Mouse (Mus musculus): ENCODE data around the gene Mbnl2.

Gene Mbnl2

DNA sequence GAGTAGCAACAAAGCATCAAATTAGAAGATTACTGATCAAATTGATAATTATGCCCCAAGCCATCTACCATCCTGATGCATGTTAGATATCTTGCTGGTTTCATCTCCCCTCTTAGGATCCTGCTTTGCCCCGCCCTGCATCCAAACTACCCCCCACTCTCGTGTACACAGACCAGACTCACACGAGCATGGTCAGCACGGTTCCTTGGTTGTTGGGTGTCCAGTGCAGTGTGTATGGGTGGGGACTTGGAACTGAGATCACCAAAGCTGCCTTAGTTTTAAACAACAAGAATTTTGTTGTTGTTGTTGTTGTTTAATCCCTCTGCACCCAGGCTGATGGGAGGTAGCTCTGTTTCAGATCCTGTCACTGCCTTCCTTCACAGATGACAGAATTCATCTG is 101.7 kb downstream of the Mbnl2 start:
- CTCF ChIA-PET = no interaction called here
- POLR2A ChIA-PET = interaction anchor here in 2 of 4 experiments (0.8 to 1.5 kb wide), 2 partner anchors 10 to 59 kb away, joined by 3 read pairs; no protein-coding TSS in a partner anchor

- ChIA-PET CTCF (no interaction called here), POLR2A (interaction anchor here in 2 of 4 experiments (0.7 to 1.5 kb wide), 4 partner anchors 9 to 845 kb away, joined by 3 read pairs; no protein-coding TSS in a partner anchor)
Measured at GRCm38 (mm10) chr14:120378002-120378401, 102.5 kb downstream of the Mbnl2 start.

- POLR2A ChIA-PET = interaction anchor here in 2 of 4 experiments (0.6 to 0.9 kb wide), 5 partner anchors 12 to 93 kb away, joined by 3 to 5 read pairs (median 3); no protein-coding TSS in a partner anchor
- CTCF ChIA-PET = interaction anchor here in 1 of 4 experiments (1.6 kb wide), 1 partner anchor 19 kb away, joined by 7 read pairs; no protein-coding TSS in a partner anchor
Measured at GRCm38 (mm10) chr14:120379716-120380115, 104.2 kb downstream of the Mbnl2 start.

- CTCF ChIA-PET = interaction anchor here in 1 of 4 experiments (1.1 kb wide), 1 partner anchor 17 kb away, joined by 3 read pairs; no protein-coding TSS in a partner anchor
- POLR2A ChIA-PET = interaction anchor here in 1 of 4 experiments (0.6 to 1.4 kb wide), 5 partner anchors 7 to 35 kb away, joined by 3 to 6 read pairs (median 4); no protein-coding TSS in a partner anchor
Measured at GRCm38 (mm10) chr14:120381378-120382134, 106.1 kb downstream of the Mbnl2 start.

DNA sequence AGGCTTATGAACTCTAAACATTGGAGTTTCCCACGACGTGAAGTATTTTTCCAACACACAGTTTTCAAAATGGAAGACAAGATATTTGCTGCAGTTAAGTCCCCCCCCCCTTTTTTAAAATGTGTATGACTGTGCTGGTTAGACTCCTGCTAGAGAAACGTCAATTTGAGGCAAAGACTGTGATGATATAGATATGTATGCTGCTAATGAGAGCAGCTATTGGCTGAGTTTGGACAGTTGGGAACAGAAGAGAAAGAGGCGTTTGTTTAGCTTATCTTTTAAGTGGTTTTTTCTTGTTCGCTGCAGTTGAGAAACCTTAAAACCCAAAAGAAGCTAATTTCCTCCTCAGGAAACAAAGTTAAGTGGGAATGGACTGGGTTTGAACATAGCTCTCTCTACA is 106.7 kb downstream of the Mbnl2 start:
- ChIA-PET CTCF (interaction anchor here in 1 of 4 experiments (1.1 kb wide), 1 partner anchor 16 kb away, joined by 3 read pairs; no protein-coding TSS in a partner anchor), POLR2A (interaction anchor here in 1 of 4 experiments (1.1 to 1.4 kb wide), 4 partner anchors 8 to 22 kb away, joined by 3 to 6 read pairs (median 4); no protein-coding TSS in a partner anchor)

DNA sequence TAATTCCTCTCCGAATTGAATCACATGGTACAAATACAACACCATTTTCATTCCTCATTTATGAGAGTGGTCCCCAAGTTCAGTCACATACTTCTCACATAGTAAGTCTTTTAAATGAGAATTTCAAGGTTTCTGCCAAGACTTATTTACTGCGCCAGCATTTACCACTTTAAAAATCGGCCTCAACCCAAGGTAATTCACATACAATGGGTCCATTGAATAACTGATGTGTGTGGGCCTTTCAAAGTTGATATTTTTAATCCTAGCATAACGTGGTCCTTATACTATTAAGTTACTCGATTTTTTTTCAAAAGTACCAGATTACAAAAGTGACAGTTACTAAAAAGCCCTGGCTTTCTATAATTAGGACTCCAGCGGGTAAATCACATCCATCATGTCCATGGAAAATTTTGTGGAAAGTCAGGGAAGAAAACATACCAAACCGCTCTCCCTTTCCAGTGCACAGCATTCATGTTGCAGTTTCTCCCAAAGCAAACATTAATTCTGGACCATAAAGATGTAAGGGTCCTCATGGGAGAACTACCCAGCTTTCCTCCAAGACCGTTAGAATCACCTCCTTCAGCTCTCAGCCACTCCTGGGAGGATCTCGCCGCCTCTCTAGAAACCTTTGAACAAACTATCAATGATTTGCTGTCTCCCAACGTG is 107.8 kb downstream of the Mbnl2 start:
- ChIA-PET POLR2A (interaction anchor here in 1 of 4 experiments (1.4 kb wide), 1 partner anchor 9 kb away, joined by 3 read pairs; no protein-coding TSS in a partner anchor), CTCF (interaction anchor here in 1 of 4 experiments (0.6 kb wide), 1 partner anchor 236 kb away, joined by 3 read pairs; no protein-coding TSS in a partner anchor)

DNA sequence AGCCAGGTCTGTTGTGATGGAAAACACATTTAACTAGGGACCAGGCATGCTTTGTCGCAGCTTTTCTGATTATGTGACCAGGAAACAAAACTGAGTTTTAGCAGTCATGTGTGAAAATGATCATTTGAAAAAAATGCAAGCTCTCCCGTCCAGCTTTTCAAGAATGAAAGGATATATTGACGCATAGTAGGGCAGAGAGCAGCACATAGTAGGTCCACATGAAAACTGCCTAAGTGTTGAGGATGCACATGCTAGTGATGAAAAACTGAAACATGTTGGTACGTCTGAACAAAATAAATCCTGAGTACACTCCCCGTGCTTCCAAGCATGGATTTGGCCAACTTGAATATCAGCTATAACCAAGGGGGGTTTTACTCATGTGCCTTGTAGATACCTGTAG is 109.1 kb downstream of the Mbnl2 start:
- POLR2A ChIA-PET = interaction anchor here in 2 of 4 experiments (0.7 to 0.8 kb wide), 2 partner anchors 77 to 254 kb away, joined by 3 read pairs; no protein-coding TSS in a partner anchor
- CTCF ChIA-PET = interaction anchor here in 1 of 4 experiments (1.1 kb wide), 1 partner anchor 14 kb away, joined by 3 read pairs; no protein-coding TSS in a partner anchor

GRCm38 (mm10) chr14:120387293-120387692 is 111.8 kb downstream of the Mbnl2 start:
- ChIA-PET POLR2A (interaction anchor here in 2 of 4 experiments (0.6 to 1.0 kb wide), 2 partner anchors 9 to 20 kb away, joined by 3 read pairs; no protein-coding TSS in a partner anchor), CTCF (interaction anchor here in 2 of 4 experiments (0.5 to 0.9 kb wide), 2 partner anchors 25 to 108 kb away, joined by 3 to 7 read pairs; no protein-coding TSS in a partner anchor)

- ChIA-PET CTCF (interaction anchor here in 2 of 4 experiments (1.5 to 1.6 kb wide), 1 partner anchor 9 kb away, joined by 10 read pairs; no protein-coding TSS in a partner anchor), POLR2A (interaction anchor here in 3 of 4 experiments (0.5 to 1.7 kb wide), 9 partner anchors 9 to 146 kb away, joined by 3 to 7 read pairs (median 4); no protein-coding TSS in a partner anchor)
Measured at GRCm38 (mm10) chr14:120388818-120389691, 113.6 kb downstream of the Mbnl2 start.

DNA sequence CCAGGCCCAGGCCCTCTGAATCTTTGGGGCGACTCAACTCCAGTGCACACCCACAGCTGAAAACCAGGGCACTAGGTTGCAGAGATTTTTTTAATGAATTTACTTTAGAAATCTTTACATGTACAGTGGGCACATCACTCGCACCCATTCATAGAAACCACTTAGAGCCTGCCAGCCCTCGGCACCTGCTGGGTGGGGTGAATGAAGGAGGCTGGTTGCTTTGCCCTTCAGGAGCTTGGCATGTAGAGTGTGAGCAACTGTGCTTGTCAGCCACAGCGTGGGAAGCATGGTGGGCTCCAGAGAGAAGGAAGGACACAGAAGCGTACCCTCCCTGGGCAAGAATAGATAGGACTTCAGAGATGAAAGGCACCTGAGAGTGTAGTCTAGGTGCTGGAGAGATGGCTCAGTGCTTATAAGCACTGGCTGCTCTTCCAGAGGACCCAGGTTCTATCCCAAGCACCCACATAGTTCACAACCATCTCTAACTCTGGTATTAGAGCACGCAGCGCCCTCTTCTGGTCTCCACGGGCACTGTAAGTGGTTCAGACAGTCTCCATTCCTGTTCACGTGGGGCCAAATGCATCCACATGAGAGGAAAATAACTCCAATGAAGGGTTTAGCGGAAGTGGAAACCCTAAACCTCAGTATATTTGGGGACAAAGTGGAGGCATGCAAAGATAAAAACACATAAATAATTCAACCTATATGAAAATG is 114.9 kb downstream of the Mbnl2 start:
- ChIA-PET CTCF (interaction anchor here in 1 of 4 experiments (1.5 kb wide), 1 partner anchor 8 kb away, joined by 10 read pairs; no protein-coding TSS in a partner anchor), POLR2A (interaction anchor here in 3 of 4 experiments (0.5 to 1.7 kb wide), 5 partner anchors 11 to 112 kb away, joined by 3 to 7 read pairs (median 5); no protein-coding TSS in a partner anchor)

- POLR2A ChIA-PET = interaction anchor here in 2 of 4 experiments (0.9 to 1.5 kb wide), 3 partner anchors 12 to 115 kb away, joined by 3 read pairs; no protein-coding TSS in a partner anchor
Measured at GRCm38 (mm10) chr14:120391701-120392100, 116.2 kb downstream of the Mbnl2 start.

DNA sequence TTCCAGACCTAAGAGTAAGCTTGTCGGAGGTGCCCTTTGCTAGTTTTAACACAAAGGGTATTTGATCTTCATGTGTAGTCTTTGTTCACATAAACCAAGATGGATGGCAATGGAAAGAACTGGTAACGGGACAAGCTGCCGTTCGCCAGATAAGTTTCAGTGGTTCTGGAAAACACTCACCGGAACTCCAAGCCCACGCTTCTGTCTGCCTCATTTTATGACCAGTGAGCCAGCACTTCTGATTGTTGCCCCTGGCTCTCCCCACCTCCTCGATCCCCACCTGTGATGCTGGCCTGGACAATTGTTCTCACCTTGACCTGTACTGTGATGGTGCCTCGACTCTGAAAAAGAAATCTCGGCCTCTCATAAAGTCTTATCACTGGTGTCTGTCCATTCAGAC is 117.0 kb downstream of the Mbnl2 start:
- ChIA-PET CTCF (interaction anchor here in 1 of 4 experiments (1.2 kb wide), 1 partner anchor 9 kb away, joined by 4 read pairs; no protein-coding TSS in a partner anchor), POLR2A (interaction anchor here in 2 of 4 experiments (0.5 to 1.5 kb wide), 3 partner anchors 12 to 116 kb away, joined by 3 read pairs; no protein-coding TSS in a partner anchor)

More at GRCm38 (mm10) chr14:120391701-120392100, 116.2 kb downstream of the Mbnl2 start:
- CTCF ChIA-PET = interaction anchor here in 2 of 4 experiments (0.6 to 1.2 kb wide), 2 partner anchors 10 to 130 kb away, joined by 3 to 4 read pairs; no protein-coding TSS in a partner anchor

- CTCF ChIA-PET = no interaction called here
- POLR2A ChIA-PET = interaction anchor here in 1 of 4 experiments (1.4 kb wide), 1 partner anchor 118 kb away, joined by 3 read pairs; the partner anchor contains the start of gene Mbnl2
Measured at GRCm38 (mm10) chr14:120393441-120393840, 118.0 kb downstream of the Mbnl2 start.

DNA sequence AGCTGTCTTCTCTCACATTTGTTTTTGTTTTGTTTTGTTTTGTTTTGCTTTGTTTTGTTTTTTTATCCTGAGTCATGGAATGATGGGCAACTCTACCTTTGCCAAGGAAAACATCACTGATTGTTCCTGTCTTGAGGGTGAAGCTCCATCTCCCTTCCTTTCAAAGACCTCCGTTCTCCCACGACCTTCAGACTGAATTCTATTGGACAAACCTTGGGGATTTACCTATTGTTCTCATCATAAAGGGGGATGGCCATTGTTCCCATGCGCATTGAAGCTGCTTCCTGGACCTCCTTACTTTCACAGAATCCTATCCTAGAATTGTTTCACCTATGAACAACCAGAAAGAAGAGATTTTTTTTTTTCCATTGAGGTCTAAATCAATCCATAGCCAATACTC is 118.7 kb downstream of the Mbnl2 start:
- CTCF ChIA-PET = interaction anchor here in 1 of 4 experiments (0.6 to 0.9 kb wide), 2 partner anchors 29 to 266 kb away, joined by 3 read pairs; no protein-coding TSS in a partner anchor

DNA sequence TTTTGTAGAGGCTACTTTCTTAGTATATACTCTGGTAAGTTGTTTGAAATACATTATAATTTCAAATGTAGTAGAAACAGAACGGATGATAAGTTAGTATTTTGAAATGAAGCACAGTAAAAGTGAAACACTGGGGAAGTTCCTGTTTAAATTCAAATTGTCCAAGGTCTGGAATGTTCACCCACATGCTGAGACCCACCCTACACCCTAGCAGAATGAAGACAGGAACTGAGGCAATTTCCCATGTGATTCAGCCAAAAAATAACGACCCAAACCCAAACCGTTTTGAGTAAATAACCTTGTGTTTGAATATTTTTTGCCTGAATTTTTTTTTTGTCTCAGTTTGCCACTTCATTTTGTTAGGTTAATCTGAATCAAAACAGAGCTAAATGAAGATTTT is 119.4 kb downstream of the Mbnl2 start:
- ChIA-PET POLR2A (interaction anchor here in 3 of 4 experiments (0.7 to 1.5 kb wide), 4 partner anchors 13 to 152 kb away, joined by 3 to 7 read pairs (median 5); no protein-coding TSS in a partner anchor), CTCF (interaction anchor here in 1 of 4 experiments (0.7 to 0.9 kb wide), 3 partner anchors 30 to 257 kb away, joined by 3 to 5 read pairs (median 3); no protein-coding TSS in a partner anchor)

More for the DNA sequence above, 118.7 kb downstream of the Mbnl2 start:
- POLR2A ChIA-PET = interaction anchor here in 3 of 4 experiments (0.6 to 1.5 kb wide), 4 partner anchors 18 to 125 kb away, joined by 3 to 7 read pairs (median 4); partner anchors contain the start of gene Mbnl2 (in 1 of the 3)

- ChIA-PET POLR2A (interaction anchor here in 2 of 4 experiments (0.7 to 1.0 kb wide), 2 partner anchors 13 to 152 kb away, joined by 6 to 7 read pairs; no protein-coding TSS in a partner anchor), CTCF (interaction anchor here in 1 of 4 experiments (0.7 kb wide), 2 partner anchors 244 to 258 kb away, joined by 3 to 5 read pairs; no protein-coding TSS in a partner anchor)
Measured at GRCm38 (mm10) chr14:120395501-120395900, 120.0 kb downstream of the Mbnl2 start.
